Comparison of ENCODE assay signal across 29 mouse cellular contexts in the genomic region with DNA sequence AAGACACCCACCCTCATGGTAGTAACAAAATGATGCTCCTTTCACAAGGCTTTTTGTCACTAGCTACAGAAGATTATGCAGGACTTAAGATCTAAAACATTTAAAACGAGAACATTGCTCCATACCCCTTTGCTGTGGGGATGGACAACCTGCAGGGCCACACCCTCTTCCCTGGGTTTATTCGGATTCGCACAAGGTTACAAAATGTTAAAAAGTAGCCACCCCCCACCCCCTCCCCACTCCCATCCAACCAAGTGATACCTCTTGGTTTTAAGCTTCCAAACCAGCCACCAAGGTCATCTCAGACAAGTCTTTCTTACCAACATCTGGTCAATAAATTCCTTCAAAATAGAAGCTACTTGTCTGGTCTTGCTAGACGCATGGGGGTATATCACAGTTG. TPM values are rescaled to one million over a fixed set of nuclear protein-coding genes. Genes with fewer than 3 reads are reported as not detected.
"Had no signal": no experiment of that assay in that cellular context is flagged by ENCODE, and none has a peak within 500 bp of the region (broad histone marks: within the 10 kb centered on the region; RNA-seq: fewer than 3 reads in every experiment).

No protein-coding gene starts in this region.

- ATAC-seq: hindbrain, postnatal 0 days; intestine, embryonic 16.5 days had no signal

- H3K4me1 ChIP-seq: heart, embryonic 12.5 days; hindbrain, embryonic 10.5 days; hindbrain, embryonic 12.5 days; hindbrain, embryonic 15.5 days; limb, embryonic 12.5 days; liver, embryonic 13.5 days; liver, embryonic 15.5 days had no signal

- H3K36me3 ChIP-seq: heart, embryonic 12.5 days; hindbrain, embryonic 10.5 days; hindbrain, embryonic 12.5 days; hindbrain, embryonic 15.5 days; kidney, embryonic 15.5 days; limb, embryonic 10.5 days; limb, embryonic 12.5 days; liver, embryonic 13.5 days; liver, embryonic 15.5 days had no signal

- H3K4me3 ChIP-seq: gastrocnemius, adult 2 months; heart, adult 2 months; heart, embryonic 12.5 days; hindbrain, embryonic 10.5 days; hindbrain, embryonic 12.5 days; hindbrain, embryonic 15.5 days; kidney, embryonic 15.5 days; limb, embryonic 10.5 days; limb, embryonic 12.5 days; liver, embryonic 13.5 days; liver, embryonic 15.5 days had no signal

- H3K27ac ChIP-seq: gastrocnemius, adult 2 months; heart, adult 2 months; hindbrain, embryonic 10.5 days; hindbrain, embryonic 12.5 days; hindbrain, embryonic 15.5 days; hindbrain, postnatal 0 days; kidney, embryonic 15.5 days; kidney, postnatal 0 days; limb, embryonic 10.5 days; limb, embryonic 12.5 days; liver, embryonic 13.5 days; liver, embryonic 15.5 days had no signal

- DNase-seq: gastrocnemius, adult 2 months; gastrocnemius, postnatal 10 days; gastrocnemius, postnatal 25 days; heart, adult 2 months; heart, postnatal 10 days; heart, postnatal 4 days; kidney, adult 11 months; kidney, adult 2 months; kidney, adult 9 months; kidney, postnatal 14 days; kidney, postnatal 36 days; layer of hippocampus, adult 9-11 months; layer of hippocampus, postnatal 36 days; liver; liver, embryonic 13.5 days had no signal

- H3K27me3 ChIP-seq: heart, embryonic 12.5 days; hindbrain, embryonic 12.5 days; hindbrain, embryonic 15.5 days; kidney, embryonic 15.5 days; limb, embryonic 12.5 days; liver, embryonic 13.5 days; liver, embryonic 15.5 days had no signal

- H3K9ac ChIP-seq: heart, embryonic 12.5 days; hindbrain, embryonic 12.5 days; hindbrain, embryonic 15.5 days; kidney, embryonic 15.5 days; limb, embryonic 12.5 days; liver, embryonic 13.5 days; liver, embryonic 15.5 days had no signal

- H3K9me3 ChIP-seq: heart, embryonic 12.5 days; hindbrain, embryonic 10.5 days; hindbrain, embryonic 12.5 days; hindbrain, embryonic 15.5 days; kidney, embryonic 15.5 days; limb, embryonic 10.5 days; limb, embryonic 12.5 days; liver, embryonic 13.5 days; liver, embryonic 15.5 days had no signal

- H3K4me2 ChIP-seq: heart, embryonic 12.5 days; hindbrain, embryonic 12.5 days; hindbrain, embryonic 15.5 days; kidney, embryonic 15.5 days; limb, embryonic 12.5 days; liver, embryonic 11.5 days; liver, embryonic 13.5 days; liver, embryonic 15.5 days had no signal

RNA-seq across cellular contexts. Expression of a gene that starts 11.9 kb away (rescaled TPM):
- total RNA-seq: gastrocnemius, adult 2 months; gastrocnemius, postnatal 25 days; granulocyte monocyte progenitor cell, adult 5-6 weeks; heart, adult 2 months; heart, postnatal 25 days had no signal
